Mouse (Mus musculus) forebrain, embryonic 11.5 days (tissue): ENCODE measurements around the gene Ate1. TPM values are rescaled to one million over a fixed set of nuclear protein-coding genes. Genes with fewer than 3 reads are reported as not detected.

Experiments used
- ATAC-seq: fragments of 200-750 bp; cut with Nextera tagmentation; replicated peaks from 2 replicates; pipeline ENCODE4 v1.8.0; 2017; ENCODE audit warnings: moderate TSS enrichment; ENCODE audit not compliant: low FRiP score
- DNase-seq: peaks from one replicate; pipeline ENCODE4 v3.0.0-alpha.2; 2017; ENCODE audit warnings: low spot score
- H3K27ac ChIP-seq: fragments of 300-500 bp; sonication (generic); 2 replicates; pipeline ENCODE4 v1.5.1; 2014; ENCODE audit warnings: low read depth, low read length
- H3K27me3 ChIP-seq: fragments of 300-500 bp; sonication (generic); 2 replicates; pipeline ENCODE4 v1.6.1; 2014; ENCODE audit warnings: mild to moderate bottlenecking, low read length, mixed read lengths; ENCODE audit not compliant: control insufficient read depth, insufficient read depth
- H3K36me3 ChIP-seq: fragments of 300-500 bp; sonication (generic); 2 replicates; pipeline ENCODE4 v1.6.1; 2014; ENCODE audit warnings: mild to moderate bottlenecking, low read length, moderate library complexity, mixed read lengths; ENCODE audit not compliant: control insufficient read depth, insufficient read depth
- H3K4me1 ChIP-seq: fragments of 300-500 bp; sonication (generic); replicated peaks from 2 replicates; pipeline ENCODE4 v1.6.1; 2014; ENCODE audit warnings: low read length, mixed read lengths; ENCODE audit not compliant: control insufficient read depth, insufficient read depth
- H3K4me2 ChIP-seq: fragments of 300-500 bp; sonication (generic); 2 replicates; pipeline ENCODE4 v1.6.1; 2014; ENCODE audit warnings: low read depth, mild to moderate bottlenecking, low read length, moderate library complexity, mixed read lengths; ENCODE audit not compliant: severe bottlenecking
- H3K4me3 ChIP-seq: fragments of 300-500 bp; sonication (generic); 2 replicates; pipeline ENCODE4 v1.5.1; 2014; ENCODE audit warnings: low read depth, low read length
- H3K9ac ChIP-seq: fragments of 300-500 bp; sonication (generic); 2 replicates; pipeline ENCODE4 v1.6.1; 2014; ENCODE audit warnings: low read length
- H3K9me3 ChIP-seq: fragments of 300-500 bp; sonication (generic); 2 replicates; pipeline ENCODE4 v1.6.1; 2016; ENCODE audit warnings: low read length, mixed read lengths; ENCODE audit not compliant: control insufficient read depth
- WGBS: fragments of 180-500 bp; shearing (Covaris S2); extraction: QIAGEN DNeasy Blood & Tissue Kit; methylation state at CpG from one replicate; pipeline ENCODE4 v1.1.7; 2014; 5-methylcytosine and 5-hydroxymethylcytosine counted together
- polyA plus RNA-seq: library from polyadenylated mRNA; unstranded; fragments of >200 nt; fragmentation: Nextera tagmentation; extraction: Ambion mirVana; gene quantifications from 2 replicates; pipeline ENCODE4 v1.2.1, GENCODE M21; 2014

The Ate1 gene
- polyA plus RNA-seq, 1 experiment from 2014 or later: 59.7 TPM

DNA sequence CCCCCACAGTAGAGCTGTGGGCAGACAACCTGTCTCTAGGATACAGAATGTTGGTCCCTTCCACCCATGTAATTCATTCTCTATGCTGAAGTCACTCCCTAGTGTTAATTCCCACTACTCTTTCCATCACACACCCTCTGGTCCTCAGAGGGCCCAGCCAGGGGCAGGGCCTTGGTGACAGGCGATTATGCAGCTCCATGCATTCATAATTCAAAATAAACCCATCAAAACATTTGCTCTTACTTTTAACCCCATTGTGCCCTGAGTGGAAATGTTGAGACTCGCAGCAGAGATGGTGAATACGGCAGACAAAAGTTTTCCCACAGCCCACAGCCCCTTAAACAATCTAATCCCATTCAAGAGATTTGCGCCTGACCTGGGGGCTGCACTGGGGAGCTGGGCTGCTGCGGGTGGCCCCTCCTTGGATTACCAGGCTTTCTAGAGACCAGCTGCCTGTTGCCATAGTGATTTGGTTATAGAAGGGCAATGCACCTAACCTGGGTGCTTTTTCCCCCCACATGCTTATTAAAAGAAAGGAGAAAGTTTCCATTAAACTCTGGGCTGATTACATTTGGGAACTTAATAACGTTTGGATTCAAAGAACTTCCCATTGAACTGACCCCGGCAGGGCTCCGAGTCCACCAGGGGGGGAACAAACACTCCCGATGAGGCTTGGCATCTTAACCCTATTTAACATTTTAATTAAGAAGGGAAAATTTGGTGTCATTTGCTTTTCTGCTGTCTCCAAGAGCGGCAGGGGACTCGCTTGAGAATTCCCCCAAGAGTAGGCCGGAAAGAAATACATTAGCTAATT is 152.7 kb downstream of the Ate1 start:
- no peak overlapping the region for H3K4me2 ChIP-seq
- no peak overlapping the region for H3K27ac ChIP-seq
- H3K27me3 ChIP-seq: peaks cover 42% of the 10 kb centered on the region
- no peaks in the 10 kb centered on the region; the same call in 1 of the 2 replicates for H3K9me3 ChIP-seq
- WGBS: 5% methylated on average over 12 of the region's 12 CpGs
- ATAC-seq (peak; percentile 91), DNase-seq (peak; percentile 73)
- no peak overlapping the region for H3K4me3 ChIP-seq
- no peaks in the 10 kb centered on the region for H3K36me3 ChIP-seq
- peaks cover 21% of the 10 kb centered on the region for H3K4me1 ChIP-seq
- no peak overlapping the region for H3K9ac ChIP-seq

GRCm38 (mm10) chr7:130365711-130366110 is 154.5 kb downstream of the Ate1 start:
- H3K27ac ChIP-seq: no peak overlapping the region
- no peak overlapping the region for H3K4me2 ChIP-seq
- H3K27me3 ChIP-seq: peaks cover 31% of the 10 kb centered on the region
- no peak overlapping the region for H3K4me3 ChIP-seq
- H3K4me1 ChIP-seq: peaks cover 21% of the 10 kb centered on the region
- ATAC-seq (no peak), DNase-seq (no peak)
- no peaks in the 10 kb centered on the region; the same call in 1 of the 2 replicates for H3K9me3 ChIP-seq
- H3K36me3 ChIP-seq: no peaks in the 10 kb centered on the region
- H3K9ac ChIP-seq: no peak overlapping the region
- 94% methylated on average over 10 of the region's 10 CpGs for WGBS

Other genes with a start within 250 kb of the Ate1 start
- 211 and 215 TPM in 2 replicates for gene Nsmce4a, start 52.7 kb upstream of the Ate1 start, polyA plus RNA-seq
- 47.4 and 50.8 TPM in 2 replicates for gene Tacc2, start 57.1 kb upstream of the Ate1 start, polyA plus RNA-seq